Mouse (Mus musculus): ENCODE results near the gene Krt87. TPM values are rescaled to one million over a fixed set of nuclear protein-coding genes. Genes with fewer than 3 reads are reported as not detected.

The Krt87 gene
- total RNA-seq, 2 experiments from 2014 or later = 0.21 TPM; not detected in 1

Other genes starting within 250 kb of the Krt87 start
- gene Grasp, start 214.6 kb downstream of the Krt87 start, total RNA-seq (2021) = 100 to 1,000 TPM in 1 of 2 experiments, 10 to 100 TPM in 1; 77.7 to 111 TPM
- gene Nr4a1, start 184.5 kb downstream of the Krt87 start, total RNA-seq (2021) = 100 to 1,000 TPM; 171 to 181 TPM
- gene Atg101, start 154.5 kb downstream of the Krt87 start, total RNA-seq (2021) = 10 to 100 TPM; 45.5 to 53.6 TPM
- under 1 TPM; 0.40 to 0.42 TPM for gene 6030408B16Rik, start 145.6 kb downstream of the Krt87 start, total RNA-seq (2021)
- gene Krt80, start 68.6 kb downstream of the Krt87 start, total RNA-seq (2021) = 1 to 10 TPM; 2.2 to 3.3 TPM
- gene Krt7, start 27.8 kb downstream of the Krt87 start, total RNA-seq (2021) = not detected
- not detected for gene Krt88, start 8.9 kb upstream of the Krt87 start, total RNA-seq (2021)
- gene Krt81, start 24.9 kb upstream of the Krt87 start, total RNA-seq (2021) = not detected
- not detected for gene Krt86, start 34.7 kb upstream of the Krt87 start, total RNA-seq (2021)
- gene Krt83, start 52.7 kb upstream of the Krt87 start, total RNA-seq (2021) = not detected
- not detected for gene Gm49425, start 78.5 kb upstream of the Krt87 start, total RNA-seq (2021)
- not detected for gene Krt84, start 94.0 kb upstream of the Krt87 start, total RNA-seq (2021)
- not detected for gene Krt82, start 111.9 kb upstream of the Krt87 start, total RNA-seq (2021)
- not detected for gene Krt90, start 124.1 kb upstream of the Krt87 start, total RNA-seq (2021)
- not detected for gene Krt75, start 135.1 kb upstream of the Krt87 start, total RNA-seq (2021)
- gene Gm5414, start 189.4 kb upstream of the Krt87 start, total RNA-seq (2021) = not detected
- not detected for gene Gm5478, start 208.6 kb upstream of the Krt87 start, total RNA-seq (2021)
- not detected for gene Krt6b, start 241.5 kb upstream of the Krt87 start, total RNA-seq (2021)